Mouse (Mus musculus) neural tube, embryonic 14.5 days (tissue): ENCODE results near the gene Cphx2. TPM values are rescaled to one million over a fixed set of nuclear protein-coding genes. Genes with fewer than 3 reads are reported as not detected.

Experiments used
- polyA plus RNA-seq: library from polyadenylated mRNA; unstranded; fragments of >200 nt; fragmentation: Nextera tagmentation; extraction: Ambion mirVana; gene quantifications from 2 replicates; pipeline ENCODE4 v1.2.1, GENCODE M21; 2014

Cphx2 gene
- polyA plus RNA-seq, 1 experiment from 2014 or later, result not detected

Other genes starting within 250 kb of the Cphx2 start
- gene Anxa11, start 239.4 kb upstream of the Cphx2 start, polyA plus RNA-seq, result 0.91 and 1.7 TPM in 2 replicates
- not detected in 2 replicates for gene Plac9a, start 178.4 kb upstream of the Cphx2 start, polyA plus RNA-seq
- 4.8 and 9.1 TPM in 2 replicates for gene Tmem254a, start 153.8 kb upstream of the Cphx2 start, polyA plus RNA-seq
- not detected in 2 replicates for gene Cphx1, start 143.2 kb upstream of the Cphx2 start, polyA plus RNA-seq
- gene Duxbl1, start 102.9 kb upstream of the Cphx2 start, polyA plus RNA-seq, result 1.7 and 3.3 TPM in 2 replicates
- 2.0 and 8.7 TPM in 2 replicates for gene Gm9780, start 38.8 kb upstream of the Cphx2 start, polyA plus RNA-seq
- 17.4 and 22.3 TPM in 2 replicates for gene Tmem254c, start 14.2 kb upstream of the Cphx2 start, polyA plus RNA-seq
- gene Cphx3, start 781 bp downstream of the Cphx2 start, polyA plus RNA-seq, result not detected in 2 replicates
- 2.6 TPM in 1 of 2 replicates, not detected in the other for gene Duxbl2, start 36.8 kb downstream of the Cphx2 start, polyA plus RNA-seq
- gene Plac9b, start 101.0 kb downstream of the Cphx2 start, polyA plus RNA-seq, result 0.46 and 3.0 TPM in 2 replicates
- 23.3 and 28.7 TPM in 2 replicates for gene Tmem254b, start 125.5 kb downstream of the Cphx2 start, polyA plus RNA-seq
- gene Duxbl3, start 176.4 kb downstream of the Cphx2 start, polyA plus RNA-seq, result 1.4 and 4.8 TPM in 2 replicates